Mouse (Mus musculus) spleen, adult 2 months (tissue): ENCODE measurements around the gene Dhx30. TPM values are rescaled to one million over a fixed set of nuclear protein-coding genes. Genes with fewer than 3 reads are reported as not detected.
"Not testable (repeated sequence)": the region's sequence is repeated elsewhere in the genome, so short reads cannot be mapped to it uniquely, and the experiment has no call there.

Experiments used
- DNase-seq, 2 experiments: peaks; one replicate each; pipeline versions ENCODE4 v3.0.0 to v3.0.0-alpha.2; 2012 to 2021; ENCODE audit warnings: low spot score in 2 of 2, low read depth in 1 of 2
- H3K27ac ChIP-seq: fragments of 200-500 bp; 2 replicates; pipeline ENCODE4 v1.5.1; 2012; ENCODE audit warnings: low read length, inconsistent platforms; ENCODE audit not compliant: insufficient read depth
- H3K27me3 ChIP-seq: fragments of 200-500 bp; 2 replicates; pipeline ENCODE4 v1.6.1; 2012; ENCODE audit warnings: mild to moderate bottlenecking, moderate library complexity, low read length, inconsistent platforms; ENCODE audit not compliant: control insufficient read depth, insufficient read depth
- H3K36me3 ChIP-seq: fragments of 200-500 bp; 2 replicates; pipeline ENCODE4 v1.6.1; 2012; ENCODE audit warnings: mild to moderate bottlenecking, low read length, inconsistent platforms; ENCODE audit not compliant: control insufficient read depth, insufficient read depth
- H3K4me1 ChIP-seq: fragments of 200-500 bp; 2 replicates; pipeline ENCODE4 v1.6.1; 2011; ENCODE audit warnings: inconsistent platforms; ENCODE audit not compliant: control insufficient read depth, insufficient read depth, insufficient read length
- H3K4me3 ChIP-seq: fragments of 200-500 bp; 2 replicates; pipeline ENCODE4 v1.5.1; 2011; ENCODE audit warnings: mild to moderate bottlenecking, inconsistent platforms; ENCODE audit not compliant: insufficient read depth, insufficient read length; ENCODE audit errors: extremely low read depth
- CTCF ChIP-seq: fragments of 200-500 bp; IDR thresholded peaks from 2 replicates; pipeline ENCODE4 v1.5.1; 2011; ENCODE audit warnings: mild to moderate bottlenecking, inconsistent platforms; ENCODE audit not compliant: insufficient read depth, insufficient read length, insufficient replicate concordance; ENCODE audit errors: extremely low read depth
- POLR2A ChIP-seq: fragments of 200-500 bp; IDR thresholded peaks from 2 replicates; pipeline ENCODE4 v1.6.1; 2011; ENCODE audit warnings: low read depth, low read length, inconsistent platforms
- WGBS: fragments of 180-500 bp; shearing (Covaris S2); methylation state at CpG from one replicate; pipeline ENCODE4 v1.1.7; 2018; 5-methylcytosine and 5-hydroxymethylcytosine counted together
- polyA plus RNA-seq: library from polyadenylated mRNA; depleted of rRNA; stranded (reverse); fragments of >200 nt; gene quantifications from 2 replicates; pipeline ENCODE4 v1.2.3, GENCODE M21; 2012

Dhx30 gene
- polyA plus RNA-seq, 1 experiment = 68.2 TPM

DNA sequence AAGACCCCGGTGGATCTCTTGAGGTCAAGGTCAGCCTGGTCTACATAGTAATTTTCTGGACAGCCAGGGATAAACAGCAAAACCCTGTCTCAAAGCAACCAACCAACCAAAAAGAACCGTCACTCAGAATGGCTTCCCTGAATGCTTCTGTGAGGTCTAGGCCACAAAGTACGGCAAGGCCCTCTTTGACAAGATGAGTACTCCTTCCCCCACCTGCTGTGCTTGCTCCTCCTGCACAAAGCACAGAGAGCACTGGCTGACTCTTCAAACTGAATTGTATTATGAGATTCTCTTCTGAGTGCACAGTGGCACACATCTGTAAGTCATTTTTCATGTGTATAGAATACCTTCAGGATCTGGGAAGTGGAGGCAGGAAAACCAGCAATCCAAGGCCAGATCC is 19.8 kb downstream of the Dhx30 start:
- no peak overlapping the region for H3K27ac ChIP-seq
- TF ChIP-seq POLR2A = no peak
- no peak for TF ChIP-seq CTCF
- peaks cover 16% of the 10 kb centered on the region for H3K36me3 ChIP-seq
- H3K27me3 ChIP-seq = no peaks in the 10 kb centered on the region
- H3K4me1 ChIP-seq = peaks cover 3% of the 10 kb centered on the region; the same call in 1 of the 2 replicates
- no peak for DNase-seq
- WGBS = 95% methylated on average over 3 of the region's 3 CpGs
- H3K4me3 ChIP-seq = no peak overlapping the region

DNA sequence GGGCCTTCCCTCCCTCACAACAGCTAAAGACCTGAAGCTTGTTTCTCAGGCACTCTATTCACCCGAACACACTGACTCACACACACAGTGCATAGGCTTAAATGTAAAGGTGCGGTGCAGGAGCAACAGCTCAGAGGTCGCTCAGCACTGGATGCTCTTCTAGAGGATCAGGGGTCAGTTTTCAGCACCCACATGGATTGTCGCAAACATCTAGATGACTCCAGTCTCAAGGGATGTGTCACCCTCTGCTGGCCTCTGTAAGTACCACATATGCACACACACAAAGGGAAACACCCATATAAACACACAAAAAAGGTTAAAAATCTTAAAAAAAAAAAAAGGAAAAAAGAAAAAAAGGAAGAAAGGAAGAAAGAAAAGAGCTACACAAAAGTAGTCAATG is 22.9 kb downstream of the Dhx30 start:
- Histone ChIP-seq H3K4me3 (no peak overlapping the region), H3K36me3 (peaks cover 29% of the 10 kb centered on the region), H3K27ac (no peak overlapping the region), H3K4me1 (no peaks in the 10 kb centered on the region), H3K27me3 (no peaks in the 10 kb centered on the region)
- WGBS = 91% methylated on average over 4 of the region's 4 CpGs
- TF ChIP-seq CTCF (no peak), POLR2A (no peak)
- DNase-seq = no peak

DNA sequence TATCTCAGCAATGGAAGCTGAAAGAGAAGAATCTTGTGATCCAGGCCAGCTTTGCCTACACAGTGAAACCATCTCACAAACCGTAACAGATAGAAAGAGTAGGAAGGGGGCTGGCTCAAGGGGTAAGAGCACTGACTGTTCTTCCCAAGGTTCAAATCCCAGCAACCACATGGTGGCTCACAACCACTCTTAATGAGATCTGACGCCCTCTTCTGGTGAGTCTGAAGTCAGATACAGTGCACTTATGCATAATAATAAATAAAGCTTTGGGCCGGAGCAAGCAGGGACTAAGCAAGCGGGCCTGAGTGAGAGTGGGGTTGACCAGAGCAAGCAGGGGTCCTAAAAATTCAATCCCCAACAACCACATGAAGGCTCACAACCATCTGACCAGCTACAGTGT is 24.3 kb downstream of the Dhx30 start:
- Histone ChIP-seq H3K27ac (no peak overlapping the region), H3K27me3 (no peaks in the 10 kb centered on the region), H3K4me3 (no peak overlapping the region), H3K4me1 (no peaks in the 10 kb centered on the region), H3K36me3 (peaks cover 35% of the 10 kb centered on the region)
- WGBS = 90% methylated on average over 4 of the region's 4 CpGs
- TF ChIP-seq CTCF = no peak
- TF ChIP-seq POLR2A = no peak
- DNase-seq = no peak

DNA sequence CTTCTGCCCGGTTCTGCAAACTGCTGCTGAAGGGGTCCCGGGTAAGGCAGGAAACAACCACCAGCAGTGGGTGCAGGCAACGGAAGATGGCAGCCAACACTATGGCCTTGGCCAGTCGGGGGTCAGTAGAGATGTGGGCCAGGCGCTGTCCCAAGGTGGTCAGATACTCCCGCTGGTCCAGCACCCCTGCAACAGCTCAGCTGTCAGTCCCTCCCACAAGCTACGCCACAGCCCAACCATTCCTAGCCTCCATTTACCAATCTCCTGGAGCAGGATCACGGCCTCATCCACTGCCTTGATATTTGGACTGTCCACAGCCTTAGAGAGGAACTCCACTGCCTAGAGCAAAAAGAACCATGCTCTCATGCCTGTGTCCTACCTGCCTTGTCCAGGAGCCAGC is 31.9 kb downstream of the Dhx30 start:
- TF ChIP-seq CTCF = no peak
- no peak for TF ChIP-seq POLR2A
- 92% methylated on average over 8 of the region's 8 CpGs for WGBS
- Histone ChIP-seq H3K27ac (no peak overlapping the region), H3K4me1 (no peaks in the 10 kb centered on the region), H3K36me3 (peaks cover 49% of the 10 kb centered on the region), H3K27me3 (no peaks in the 10 kb centered on the region), H3K4me3 (no peak overlapping the region)
- no peak for DNase-seq

DNA sequence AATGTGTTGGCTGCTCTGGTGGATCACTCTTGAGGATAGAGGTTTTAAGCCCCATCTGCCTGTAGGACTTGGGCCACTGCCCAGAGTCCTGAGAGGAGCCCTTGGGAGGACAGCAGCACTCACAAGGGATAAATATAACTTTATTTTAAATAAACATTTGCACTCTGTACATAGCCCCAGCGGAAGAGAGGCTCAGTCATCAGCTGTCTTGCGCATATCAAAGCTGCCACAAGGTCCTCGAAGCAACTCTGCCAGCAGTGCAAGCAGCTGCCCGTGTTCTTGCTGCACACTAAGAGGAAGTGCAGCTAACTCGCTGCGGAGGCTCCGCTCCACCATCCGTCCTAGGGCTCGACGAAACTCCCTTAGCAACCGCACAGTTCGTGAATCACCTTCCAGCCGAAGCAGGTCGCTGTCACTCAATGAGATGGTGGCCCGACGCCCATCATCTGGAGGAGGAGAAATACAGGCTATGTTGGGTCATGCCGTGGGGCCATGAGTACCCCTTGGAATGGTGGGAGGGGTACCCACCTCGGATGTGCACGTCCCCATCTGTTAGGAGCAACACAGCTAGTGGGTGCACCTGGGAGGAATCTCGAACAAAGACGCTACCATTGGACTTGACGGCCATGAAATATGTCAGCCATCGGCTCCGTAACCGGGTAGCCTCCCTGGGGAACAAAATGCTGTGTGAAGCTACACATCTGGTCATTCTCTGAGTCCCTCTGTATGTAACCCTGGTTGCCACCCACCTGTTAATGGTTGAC is 33.2 kb downstream of the Dhx30 start:
- TF ChIP-seq CTCF (no peak), POLR2A (no peak)

DNA sequence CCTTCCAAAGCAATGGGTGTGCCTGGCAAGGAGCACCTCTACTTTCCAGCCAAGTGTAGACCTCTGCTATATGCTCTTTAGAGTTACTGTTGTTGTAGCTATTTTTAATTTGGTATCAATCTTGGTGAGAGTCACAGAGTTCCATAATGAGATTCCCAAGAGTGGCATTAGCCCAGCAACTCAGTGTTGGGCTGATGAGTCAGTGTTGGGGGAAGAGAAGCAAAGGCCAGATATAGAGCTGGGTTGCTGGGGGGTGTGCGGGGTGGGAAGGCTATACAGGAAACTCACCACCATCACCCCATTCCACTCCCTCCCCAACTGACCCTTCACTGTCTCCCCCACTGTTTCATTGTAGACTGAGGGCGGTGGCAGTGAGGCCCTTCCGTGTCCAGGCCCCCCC is 36.6 kb downstream of the Dhx30 start:
- no peaks in the 10 kb centered on the region for H3K27me3 ChIP-seq
- TF ChIP-seq CTCF = no peak
- no peak for TF ChIP-seq POLR2A
- no peak overlapping the region for H3K27ac ChIP-seq
- 91% methylated on average over 3 of the region's 3 CpGs for WGBS
- H3K36me3 ChIP-seq = peaks cover 34% of the 10 kb centered on the region
- no peaks in the 10 kb centered on the region for H3K4me1 ChIP-seq
- no peak overlapping the region for H3K4me3 ChIP-seq
- DNase-seq = no peak

More for the DNA sequence above, 33.2 kb downstream of the Dhx30 start:
- Histone ChIP-seq H3K4me1 (no peaks in the 10 kb centered on the region), H3K27me3 (no peaks in the 10 kb centered on the region), H3K27ac (no peak overlapping the region), H3K4me3 (no peak overlapping the region), H3K36me3 (peaks cover 49% of the 10 kb centered on the region)
- DNase-seq = no peak
- WGBS = 90% methylated on average over 25 of the region's 25 CpGs

DNA sequence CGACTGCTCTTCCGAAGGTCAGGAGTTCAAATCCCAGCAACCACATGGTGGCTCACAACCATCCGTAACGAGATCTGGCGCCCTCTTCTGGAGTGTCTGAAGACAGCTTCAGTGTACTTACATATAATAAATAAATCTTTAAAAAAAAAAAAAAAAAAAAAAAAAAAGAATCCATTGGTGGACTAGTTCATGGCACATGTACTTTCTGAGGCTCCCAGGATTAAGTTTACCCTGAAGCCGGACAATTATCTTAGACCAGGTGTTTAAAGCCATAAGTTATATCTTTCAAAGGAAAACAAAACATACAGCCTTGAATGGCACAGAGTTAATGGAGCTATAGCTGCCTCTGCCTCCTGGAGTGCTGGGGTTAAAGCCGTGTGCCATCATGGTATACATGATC is 41.2 kb downstream of the Dhx30 start:
- H3K4me1 ChIP-seq, H3K27me3 ChIP-seq, DNase-seq, H3K27ac ChIP-seq, H3K4me3 ChIP-seq: not testable (repeated sequence)
- 91% methylated on average over 4 of the region's 7 CpGs for WGBS
- peaks cover 17% of the 10 kb centered on the region for H3K36me3 ChIP-seq
